Mouse (Mus musculus): ENCODE results near the gene Bcl2l13.

DNA sequence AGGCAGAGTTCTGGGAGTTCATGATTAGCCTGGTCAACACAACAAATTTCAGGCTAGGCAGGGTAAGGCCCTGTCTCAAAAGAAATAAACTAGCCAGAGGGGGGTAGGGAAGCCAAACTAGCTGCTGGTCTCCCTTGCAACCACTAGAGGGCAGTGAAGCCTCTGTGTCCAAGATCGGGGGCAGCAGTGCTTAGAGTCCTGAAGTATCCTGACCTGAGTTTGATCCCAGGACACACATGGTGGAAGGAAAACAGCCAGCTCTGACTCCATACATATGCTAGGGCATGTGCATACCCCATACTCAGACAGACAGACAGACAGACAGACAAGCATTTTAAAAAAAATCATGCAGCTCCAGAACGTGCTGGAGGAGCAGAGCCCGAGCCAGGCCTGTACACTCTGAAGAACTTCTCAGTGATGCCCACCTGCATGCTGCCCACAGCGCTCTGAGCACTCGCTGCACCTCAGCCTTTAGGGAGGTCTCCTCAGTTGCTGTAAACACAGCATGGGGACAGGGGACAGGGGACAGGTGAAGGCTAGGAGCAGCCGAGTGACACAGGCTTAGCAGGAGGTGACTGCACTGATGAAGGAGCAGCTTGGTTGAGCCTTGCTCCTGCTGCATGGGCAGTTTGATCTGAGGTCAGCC is 62.3 kb downstream of the Bcl2l13 start:
- TF ChIP-seq CTCF (IDR thresholded peaks at IDR 0.05; ENCODE audit: extremely low read depth, insufficient read depth, low read length) (peak; percentile 93), POLR2A (IDR thresholded peaks at IDR 0.05; ENCODE audit: extremely low read depth, insufficient read depth, low read length) (no peak)

All from cortical plate, adult 2 months (tissue).